Mouse (Mus musculus): Measurements from ENCODE around the gene Ppp6r2.

- TF ChIP-seq POLR2A (IDR thresholded peaks at IDR 0.05; ENCODE audit: low read depth, low read length) (no peak), CTCF (IDR thresholded peaks at IDR 0.05; ENCODE audit: extremely low read depth, insufficient read length, insufficient replicate concordance, low read depth, low read length) (no peak)
Observed at GRCm38 (mm10) chr15:89197056-89197455, 14.3 kb upstream of the Ppp6r2 start.
